Mouse (Mus musculus) ES-E14 (cell line): ENCODE measurements at regions not wholly inside any gene's neighbourhood (a gene's known extent, or its start where the extent isn't known, plus 50 kb on each side); places are given as distances from the start of the nearest gene placed in this dataset.

Experiments
- DNase-seq: peaks from one replicate; pipeline ENCODE4 v3.0.0-alpha.2; 2013; ENCODE audit warnings: low read depth, low spot score
- H3K27ac ChIP-seq: 2 replicates; pipeline ENCODE4 v1.5.1; 2012; ENCODE audit warnings: low read depth, mild to moderate bottlenecking, low read length, moderate library complexity, mixed read lengths; ENCODE audit not compliant: poor library complexity, insufficient read depth, severe bottlenecking
- H3K36me3 ChIP-seq: 2 replicates; pipeline ENCODE4 v1.6.1; 2012; ENCODE audit warnings: mild to moderate bottlenecking, low read length, moderate library complexity, mixed read lengths; ENCODE audit not compliant: control insufficient read depth, poor library complexity, insufficient read depth, severe bottlenecking
- H3K4me1 ChIP-seq, 2 experiments: fragments of 150-350 bp in 1 of 2; sonication (generic) in 1 of 2; 2 replicates each; pipeline ENCODE4 v1.6.1; 2012; ENCODE audit warnings: low read length in 2 of 2, mild to moderate bottlenecking in 1 of 2, mixed read lengths in 1 of 2; ENCODE audit not compliant: control insufficient read depth in 2 of 2, insufficient read depth in 2 of 2, poor library complexity in 1 of 2
- H3K4me3 ChIP-seq, 2 experiments: fragments of 150-350 bp in 1 of 2; sonication (generic) in 1 of 2; 2 replicates each; pipeline ENCODE4 v1.5.1; 2012; ENCODE audit warnings: low read length in 2 of 2, low read depth in 1 of 2, mild to moderate bottlenecking in 1 of 2, mixed read lengths in 1 of 2; ENCODE audit not compliant: insufficient read depth in 1 of 2, poor library complexity in 1 of 2, severe bottlenecking in 1 of 2
- H3K9ac ChIP-seq: 2 replicates; pipeline ENCODE4 v1.6.1; 2012; ENCODE audit warnings: low read depth, mild to moderate bottlenecking, low read length, mixed read lengths; ENCODE audit not compliant: poor library complexity, insufficient read depth, severe bottlenecking
- H3K9me3 ChIP-seq: fragments of 150-350 bp; sonication (generic); 2 replicates; pipeline ENCODE4 v1.6.1; 2012; ENCODE audit warnings: low read depth, mild to moderate bottlenecking, low read length; ENCODE audit not compliant: control insufficient read depth, insufficient read depth
- CHD2 ChIP-seq: IDR thresholded peaks from 2 replicates; pipeline ENCODE4 v1.6.1; 2014; ENCODE audit warnings: mild to moderate bottlenecking, low read depth, low read length, inconsistent platforms
- HCFC1 ChIP-seq: IDR thresholded peaks from 2 replicates; pipeline ENCODE4 v1.6.1; 2012; ENCODE audit warnings: low read length, inconsistent platforms, borderline replicate concordance; ENCODE audit not compliant: insufficient read depth
- MAFK ChIP-seq: IDR thresholded peaks from 2 replicates; pipeline ENCODE4 v1.6.1; 2014; ENCODE audit warnings: mild to moderate bottlenecking, low read depth, low read length, inconsistent platforms; ENCODE audit not compliant: insufficient read depth
- ZC3H11A ChIP-seq: IDR thresholded peaks from 2 replicates; pipeline ENCODE4 v1.6.1; 2012; ENCODE audit warnings: low read depth, mild to moderate bottlenecking, inconsistent platforms, low read length, borderline replicate concordance
- ZNF384 ChIP-seq: IDR thresholded peaks from 2 replicates; pipeline ENCODE4 v1.6.1; 2012; ENCODE audit warnings: low read depth, low read length, inconsistent platforms
- in situ Hi-C, 2 experiments: fragments of 600-800 bp; cut with MboI; formaldehyde crosslinking; loops; one replicate each; pipeline ENCODE4 v1.15.1; 2025; ENCODE audit warnings: low sequenced_read_pairs in 2 of 2, inconsistent platforms in 1 of 2; ENCODE audit not compliant: unreplicated experiment in 2 of 2

DNA sequence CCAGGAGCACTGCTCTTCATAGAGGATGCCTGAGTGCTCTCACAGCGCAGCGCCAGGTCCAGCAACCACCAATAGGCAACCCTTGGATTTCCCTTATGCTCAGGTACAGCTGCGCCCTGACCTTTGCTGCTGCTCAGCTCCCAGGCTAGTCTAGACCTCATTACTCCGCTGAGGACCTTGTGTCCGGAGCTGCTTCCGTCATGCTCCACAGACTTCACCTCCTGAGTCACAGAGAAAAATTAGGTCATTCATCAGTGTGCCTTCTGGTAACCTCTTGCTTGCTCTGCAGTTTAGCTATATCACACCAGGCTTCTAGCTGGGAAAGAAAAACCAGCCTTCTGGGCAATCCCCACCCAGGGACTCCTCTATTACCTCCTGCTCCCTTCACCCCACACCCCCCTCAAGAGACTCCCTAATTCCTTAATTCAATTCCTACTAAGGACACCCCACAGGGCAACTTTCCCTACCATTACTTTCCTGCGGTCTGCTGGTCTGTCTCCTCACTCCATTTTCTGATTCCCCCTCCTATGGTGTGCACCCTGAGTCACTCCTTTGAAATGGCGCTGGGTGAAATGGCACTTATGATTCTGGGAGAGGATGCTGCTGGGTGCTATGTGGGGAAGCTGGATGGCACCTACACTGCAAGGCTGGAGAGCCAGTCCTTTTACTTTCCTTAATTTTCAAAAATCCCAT is 835.0 kb upstream of the Car8 start:
- Histone ChIP-seq H3K4me3 (no peak overlapping the region), H3K36me3 (no peaks in the 10 kb centered on the region), H3K4me1 (no peaks in the 10 kb centered on the region), H3K9ac (no peak overlapping the region), H3K9me3 (no peaks in the 10 kb centered on the region), H3K27ac (no peak overlapping the region)
- no peak for DNase-seq
- in situ Hi-C loops: no loop called here
- no peak for TF ChIP-seq ZNF384
- TF ChIP-seq HCFC1: no peak
- no peak for TF ChIP-seq ZC3H11A
- no peak for TF ChIP-seq CHD2
- no peak for TF ChIP-seq MAFK

DNA sequence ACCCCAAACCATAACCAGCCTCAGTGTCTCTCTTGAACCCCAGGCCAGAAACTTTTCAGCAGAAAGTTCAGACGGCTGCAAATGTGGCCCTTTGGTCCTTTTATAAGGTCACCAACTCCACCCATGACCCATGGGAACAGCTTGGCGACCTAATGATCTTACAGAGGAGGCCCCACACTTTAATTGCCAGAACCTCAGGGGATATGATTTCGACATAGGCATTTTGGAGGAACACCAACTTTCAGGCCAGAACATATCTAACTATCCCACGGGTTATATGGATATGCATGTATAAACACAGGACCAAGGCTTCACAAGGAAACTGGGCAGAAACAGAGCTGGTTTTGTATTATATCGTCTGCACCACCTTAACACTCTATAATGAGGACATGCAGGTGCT is 833.5 kb upstream of the Car8 start:
- no peaks in the 10 kb centered on the region for H3K4me1 ChIP-seq
- no peak for DNase-seq
- TF ChIP-seq HCFC1 (no peak), MAFK (no peak), ZNF384 (no peak)
- no peak overlapping the region for H3K9ac ChIP-seq
- no peaks in the 10 kb centered on the region for H3K36me3 ChIP-seq
- H3K9me3 ChIP-seq: no peaks in the 10 kb centered on the region
- no peak overlapping the region for H3K27ac ChIP-seq
- in situ Hi-C loops: no loop called here
- no peak overlapping the region for H3K4me3 ChIP-seq

DNA sequence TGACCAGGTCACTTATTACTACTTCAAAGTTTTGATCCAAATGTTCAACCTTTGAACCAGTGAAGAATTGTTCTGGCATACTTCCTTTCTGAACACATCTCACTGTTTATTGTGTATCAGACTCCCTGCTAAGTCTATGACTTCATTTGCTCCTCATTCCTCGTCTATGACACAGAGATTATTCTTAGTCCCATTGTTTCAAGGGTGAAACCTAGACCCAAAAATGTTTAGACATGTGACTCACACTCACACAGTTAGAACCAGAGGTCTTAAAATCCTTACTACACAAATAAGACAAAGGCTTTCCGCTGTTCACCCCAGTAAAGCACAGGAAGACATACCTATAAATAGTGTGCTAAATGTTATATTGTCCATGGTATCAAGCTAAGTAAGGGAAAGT is 829.0 kb upstream of the Car8 start:
- Histone ChIP-seq H3K36me3 (no peaks in the 10 kb centered on the region), H3K9me3 (no peaks in the 10 kb centered on the region), H3K27ac (no peak overlapping the region), H3K4me3 (no peak overlapping the region), H3K9ac (no peak overlapping the region), H3K4me1 (no peaks in the 10 kb centered on the region)
- no peak for DNase-seq
- in situ Hi-C loops: no loop called here
- TF ChIP-seq CHD2: no peak
- no peak for TF ChIP-seq ZC3H11A

DNA sequence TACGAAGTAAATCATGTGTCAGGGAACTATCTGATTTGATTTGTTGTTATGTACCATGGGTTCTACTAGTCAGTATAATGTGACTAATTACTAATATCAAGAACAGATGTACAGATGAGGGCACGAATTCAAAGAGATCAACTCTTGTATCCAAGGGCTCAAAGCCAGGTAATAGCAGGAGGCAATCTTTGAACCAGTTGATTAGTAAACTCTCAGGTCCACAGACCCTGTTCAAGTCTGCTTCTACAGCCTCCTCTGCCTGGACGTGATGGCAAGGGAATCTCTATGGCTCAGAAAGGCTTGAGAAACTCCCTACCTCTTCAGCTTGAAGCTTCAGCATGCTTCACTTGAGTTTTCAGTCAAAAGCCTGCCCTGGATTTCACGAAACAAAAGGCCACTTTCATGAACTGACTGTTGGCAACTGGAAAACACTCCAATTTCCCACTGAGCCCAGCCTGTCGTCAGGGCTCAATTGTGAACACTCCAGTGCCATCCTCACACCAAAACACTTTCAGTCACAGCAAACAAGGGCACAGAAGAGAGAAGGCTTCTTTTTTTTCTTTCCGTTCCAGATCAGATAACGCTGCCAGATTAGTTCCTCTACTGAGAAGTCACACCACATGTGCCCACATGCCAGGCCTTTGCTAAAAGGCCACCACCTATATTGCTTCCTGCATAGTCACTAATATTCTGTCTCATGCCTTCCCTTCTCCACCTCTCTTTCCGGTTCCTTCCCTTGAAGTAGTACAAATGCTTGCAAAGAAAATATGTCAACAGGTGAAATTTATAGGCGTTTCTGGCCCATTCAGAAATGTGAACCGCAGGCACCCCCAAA is 827.4 kb upstream of the Car8 start:
- no peak for DNase-seq
- Histone ChIP-seq H3K9ac (no peak overlapping the region), H3K36me3 (no peaks in the 10 kb centered on the region), H3K27ac (no peak overlapping the region), H3K9me3 (no peaks in the 10 kb centered on the region), H3K4me3 (no peak overlapping the region), H3K4me1 (no peaks in the 10 kb centered on the region)
- TF ChIP-seq ZC3H11A: no peak
- no peak for TF ChIP-seq ZNF384
- no peak for TF ChIP-seq MAFK
- no peak for TF ChIP-seq HCFC1
- no peak for TF ChIP-seq CHD2
- in situ Hi-C loops: no loop called here
